Mouse (Mus musculus): ENCODE measurements around the gene Gpr176. TPM values are rescaled to one million over a fixed set of nuclear protein-coding genes. Genes with fewer than 3 reads are reported as not detected.

Gpr176 gene
- polyA plus RNA-seq, 1 experiment from 2014 or later = 0.08 TPM

GRCm38 (mm10) chr2:118262673-118263072 lies 110.5 kb downstream of the Gpr176 start:
- Histone ChIP-seq H3K4me3 (ENCODE audit: low read depth, low read length) (no peak overlapping the region), H3K27ac (replicated peaks; ENCODE audit: low read depth, low read length) (no peak overlapping the region), H3K4me1 (ENCODE audit: control insufficient read depth, insufficient read depth, low read length) (no peaks in the 10 kb centered on the region), H3K4me2 (ENCODE audit: low read depth, severe bottlenecking) (no peak overlapping the region), H3K27me3 (ENCODE audit: control insufficient read depth, insufficient read depth, low read length) (no peaks in the 10 kb centered on the region), H3K36me3 (ENCODE audit: control insufficient read depth, insufficient read depth, low read length) (no peaks in the 10 kb centered on the region), H3K9me3 (ENCODE audit: control insufficient read depth, low read length) (no peaks in the 10 kb centered on the region), H3K9ac (ENCODE audit: low read length) (no peak overlapping the region)
- DNase-seq (ENCODE audit: low spot score) (no peak), ATAC-seq (ENCODE audit: insufficient number of reproducible peaks, low FRiP score, low TSS enrichment, low read depth) (no peak)
- 62% methylated on average over 8 of the region's 8 CpGs for WGBS

GRCm38 (mm10) chr2:118259746-118260145 lies 113.5 kb downstream of the Gpr176 start:
- H3K4me3 ChIP-seq (ENCODE audit: low read depth, low read length) = no peak overlapping the region
- H3K9me3 ChIP-seq (ENCODE audit: control insufficient read depth, low read length) = no peaks in the 10 kb centered on the region
- ATAC-seq (ENCODE audit: insufficient number of reproducible peaks, low FRiP score, low TSS enrichment, low read depth) (no peak), DNase-seq (ENCODE audit: low spot score) (no peak)
- peaks cover 3% of the 10 kb centered on the region; the same call in 1 of the 2 replicates for H3K4me1 ChIP-seq (ENCODE audit: control insufficient read depth, insufficient read depth, low read length)
- H3K9ac ChIP-seq (ENCODE audit: low read length) = no peak overlapping the region
- no peak overlapping the region for H3K4me2 ChIP-seq (ENCODE audit: low read depth, severe bottlenecking)
- no peaks in the 10 kb centered on the region for H3K36me3 ChIP-seq (ENCODE audit: control insufficient read depth, insufficient read depth, low read length)
- H3K27me3 ChIP-seq (ENCODE audit: control insufficient read depth, insufficient read depth, low read length) = no peaks in the 10 kb centered on the region
- no peak overlapping the region for H3K27ac ChIP-seq (replicated peaks; ENCODE audit: low read depth, low read length)
- 90% methylated on average over 5 of the region's 5 CpGs for WGBS

GRCm38 (mm10) chr2:118257094-118257493 lies 116.1 kb downstream of the Gpr176 start:
- no peaks in the 10 kb centered on the region for H3K36me3 ChIP-seq (ENCODE audit: control insufficient read depth, insufficient read depth, low read length)
- H3K9ac ChIP-seq (ENCODE audit: low read length) = no peak overlapping the region
- no peaks in the 10 kb centered on the region for H3K27me3 ChIP-seq (ENCODE audit: control insufficient read depth, insufficient read depth, low read length)
- no peak overlapping the region; the same call in 1 of the 2 replicates for H3K4me2 ChIP-seq (ENCODE audit: low read depth, severe bottlenecking)
- ATAC-seq (ENCODE audit: insufficient number of reproducible peaks, low FRiP score, low TSS enrichment, low read depth) (peak; percentile 8; the same call in 1 of the 2 replicates), DNase-seq (ENCODE audit: low spot score) (no peak)
- 74% methylated on average over 8 of the region's 8 CpGs for WGBS
- H3K4me3 ChIP-seq (ENCODE audit: low read depth, low read length) = peak overlapping the region; percentile 37; the same call in 1 of the 2 replicates
- no peaks in the 10 kb centered on the region for H3K9me3 ChIP-seq (ENCODE audit: control insufficient read depth, low read length)
- H3K27ac ChIP-seq (replicated peaks; ENCODE audit: low read depth, low read length) = no peak overlapping the region
- H3K4me1 ChIP-seq (ENCODE audit: control insufficient read depth, insufficient read depth, low read length) = peaks cover 3% of the 10 kb centered on the region; the same call in 1 of the 2 replicates

GRCm38 (mm10) chr2:118256621-118257053 lies 116.6 kb downstream of the Gpr176 start, which contains the start of gene Fsip1:
TSS of gene Fsip1 (minus strand) at chr2:118256966.
- DNase-seq (ENCODE audit: low spot score) (peak; percentile 82), ATAC-seq (ENCODE audit: insufficient number of reproducible peaks, low FRiP score, low TSS enrichment, low read depth) (peak; percentile 91)
- H3K4me3 ChIP-seq (ENCODE audit: low read depth, low read length) = peak within 1 kb of the TSS; percentile 37
- peaks cover 3% of the 10 kb centered on the region; the same call in 1 of the 2 replicates for H3K4me1 ChIP-seq (ENCODE audit: control insufficient read depth, insufficient read depth, low read length)
- H3K4me2 ChIP-seq (ENCODE audit: low read depth, severe bottlenecking) = peak within 1 kb of the TSS; percentile 48
- H3K27ac ChIP-seq (replicated peaks; ENCODE audit: low read depth, low read length) = no peak within 1 kb of the TSS
- H3K27me3 ChIP-seq (ENCODE audit: control insufficient read depth, insufficient read depth, low read length) = no peaks in the 10 kb centered on the region
- H3K9ac ChIP-seq (ENCODE audit: low read length) = no peak within 1 kb of the TSS; the same call in 1 of the 2 replicates
- no peaks in the 10 kb centered on the region for H3K36me3 ChIP-seq (ENCODE audit: control insufficient read depth, insufficient read depth, low read length)
- whole genome bisulfite sequencing = 2% methylated on average over 25 of the region's 25 CpGs
- no peaks in the 10 kb centered on the region for H3K9me3 ChIP-seq (ENCODE audit: control insufficient read depth, low read length)

GRCm38 (mm10) chr2:118254516-118254915 lies 118.7 kb downstream of the Gpr176 start:
- Histone ChIP-seq H3K9me3 (ENCODE audit: control insufficient read depth, low read length) (no peaks in the 10 kb centered on the region), H3K27me3 (ENCODE audit: control insufficient read depth, insufficient read depth, low read length) (no peaks in the 10 kb centered on the region), H3K27ac (replicated peaks; ENCODE audit: low read depth, low read length) (no peak overlapping the region), H3K4me2 (ENCODE audit: low read depth, severe bottlenecking) (no peak overlapping the region), H3K36me3 (ENCODE audit: control insufficient read depth, insufficient read depth, low read length) (no peaks in the 10 kb centered on the region), H3K4me3 (ENCODE audit: low read depth, low read length) (no peak overlapping the region), H3K9ac (ENCODE audit: low read length) (no peak overlapping the region), H3K4me1 (ENCODE audit: control insufficient read depth, insufficient read depth, low read length) (peaks cover 3% of the 10 kb centered on the region; the same call in 1 of the 2 replicates)
- 32% methylated on average over 8 of the region's 8 CpGs for WGBS
- DNase-seq (ENCODE audit: low spot score) = no peak
- no peak for ATAC-seq (ENCODE audit: insufficient number of reproducible peaks, low FRiP score, low TSS enrichment, low read depth)

GRCm38 (mm10) chr2:118248966-118249365 lies 124.3 kb downstream of the Gpr176 start:
- WGBS = 86% methylated on average over 12 of the region's 12 CpGs
- no peak for ATAC-seq (ENCODE audit: insufficient number of reproducible peaks, low FRiP score, low TSS enrichment, low read depth)

GRCm38 (mm10) chr2:118248016-118248415 lies 125.2 kb downstream of the Gpr176 start:
- no peaks in the 10 kb centered on the region for H3K36me3 ChIP-seq (ENCODE audit: control insufficient read depth, insufficient read depth, low read length)
- no peaks in the 10 kb centered on the region for H3K9me3 ChIP-seq (ENCODE audit: control insufficient read depth, low read length)
- 59% methylated on average over 2 of the region's 2 CpGs for WGBS
- H3K4me3 ChIP-seq (ENCODE audit: low read depth, low read length) = no peak overlapping the region
- no peak overlapping the region for H3K4me2 ChIP-seq (ENCODE audit: low read depth, severe bottlenecking)
- no peak overlapping the region for H3K9ac ChIP-seq (ENCODE audit: low read length)
- H3K27me3 ChIP-seq (ENCODE audit: control insufficient read depth, insufficient read depth, low read length) = no peaks in the 10 kb centered on the region
- no peak overlapping the region for H3K27ac ChIP-seq (replicated peaks; ENCODE audit: low read depth, low read length)
- DNase-seq (ENCODE audit: low spot score) (no peak), ATAC-seq (ENCODE audit: insufficient number of reproducible peaks, low FRiP score, low TSS enrichment, low read depth) (no peak)
- H3K4me1 ChIP-seq (ENCODE audit: control insufficient read depth, insufficient read depth, low read length) = no peaks in the 10 kb centered on the region

More at GRCm38 (mm10) chr2:118248966-118249365, 124.3 kb downstream of the Gpr176 start:
- H3K9ac ChIP-seq (ENCODE audit: low read length) = no peak overlapping the region
- DNase-seq (ENCODE audit: low spot score) = no peak
- no peaks in the 10 kb centered on the region for H3K27me3 ChIP-seq (ENCODE audit: control insufficient read depth, insufficient read depth, low read length)
- H3K4me3 ChIP-seq (ENCODE audit: low read depth, low read length) = no peak overlapping the region
- H3K27ac ChIP-seq (replicated peaks; ENCODE audit: low read depth, low read length) = no peak overlapping the region
- H3K4me2 ChIP-seq (ENCODE audit: low read depth, severe bottlenecking) = no peak overlapping the region
- no peaks in the 10 kb centered on the region for H3K4me1 ChIP-seq (ENCODE audit: control insufficient read depth, insufficient read depth, low read length)
- H3K36me3 ChIP-seq (ENCODE audit: control insufficient read depth, insufficient read depth, low read length) = no peaks in the 10 kb centered on the region
- H3K9me3 ChIP-seq (ENCODE audit: control insufficient read depth, low read length) = no peaks in the 10 kb centered on the region

GRCm38 (mm10) chr2:118245914-118246313 lies 127.3 kb downstream of the Gpr176 start:
- H3K27me3 ChIP-seq (ENCODE audit: control insufficient read depth, insufficient read depth, low read length) = no peaks in the 10 kb centered on the region
- WGBS = 11% methylated on average over 10 of the region's 10 CpGs
- H3K36me3 ChIP-seq (ENCODE audit: control insufficient read depth, insufficient read depth, low read length) = no peaks in the 10 kb centered on the region
- H3K9ac ChIP-seq (ENCODE audit: low read length) = no peak overlapping the region
- H3K9me3 ChIP-seq (ENCODE audit: control insufficient read depth, low read length) = no peaks in the 10 kb centered on the region
- no peak overlapping the region for H3K27ac ChIP-seq (replicated peaks; ENCODE audit: low read depth, low read length)
- H3K4me1 ChIP-seq (ENCODE audit: control insufficient read depth, insufficient read depth, low read length) = no peaks in the 10 kb centered on the region
- no peak for ATAC-seq (ENCODE audit: insufficient number of reproducible peaks, low FRiP score, low TSS enrichment, low read depth)
- peak; percentile 87 for DNase-seq (ENCODE audit: low spot score)
- H3K4me2 ChIP-seq (ENCODE audit: low read depth, severe bottlenecking) = no peak overlapping the region
- no peak overlapping the region for H3K4me3 ChIP-seq (ENCODE audit: low read depth, low read length)

GRCm38 (mm10) chr2:118236196-118236595 lies 137.0 kb downstream of the Gpr176 start:
- no peak overlapping the region for H3K27ac ChIP-seq (replicated peaks; ENCODE audit: low read depth, low read length)

More at GRCm38 (mm10) chr2:118236196-118236595, 137.0 kb downstream of the Gpr176 start:
- Histone ChIP-seq H3K9ac (ENCODE audit: low read length) (no peak overlapping the region), H3K9me3 (ENCODE audit: control insufficient read depth, low read length) (no peaks in the 10 kb centered on the region), H3K27me3 (ENCODE audit: control insufficient read depth, insufficient read depth, low read length) (no peaks in the 10 kb centered on the region), H3K4me1 (ENCODE audit: control insufficient read depth, insufficient read depth, low read length) (peaks cover 6% of the 10 kb centered on the region), H3K36me3 (ENCODE audit: control insufficient read depth, insufficient read depth, low read length) (no peaks in the 10 kb centered on the region), H3K4me3 (ENCODE audit: low read depth, low read length) (no peak overlapping the region), H3K4me2 (ENCODE audit: low read depth, severe bottlenecking) (no peak overlapping the region)
- no peak for ATAC-seq (ENCODE audit: insufficient number of reproducible peaks, low FRiP score, low TSS enrichment, low read depth)
- 51% methylated on average over 7 of the region's 7 CpGs for WGBS
- peak; percentile 50 for DNase-seq (ENCODE audit: low spot score)
